Mouse (Mus musculus) v-Abl transformed pro-B cells (cell line): ENCODE data around the gene Klrb1c.

Source experiments
- in situ Hi-C, 2 experiments: fragments of 400-800 bp; cut with MboI; formaldehyde crosslinking; loops; one replicate each; pipeline ENCODE4 v1.15.1; 2025; ENCODE audit not compliant: unreplicated experiment in 2 of 2

Gene Klrb1c

DNA sequence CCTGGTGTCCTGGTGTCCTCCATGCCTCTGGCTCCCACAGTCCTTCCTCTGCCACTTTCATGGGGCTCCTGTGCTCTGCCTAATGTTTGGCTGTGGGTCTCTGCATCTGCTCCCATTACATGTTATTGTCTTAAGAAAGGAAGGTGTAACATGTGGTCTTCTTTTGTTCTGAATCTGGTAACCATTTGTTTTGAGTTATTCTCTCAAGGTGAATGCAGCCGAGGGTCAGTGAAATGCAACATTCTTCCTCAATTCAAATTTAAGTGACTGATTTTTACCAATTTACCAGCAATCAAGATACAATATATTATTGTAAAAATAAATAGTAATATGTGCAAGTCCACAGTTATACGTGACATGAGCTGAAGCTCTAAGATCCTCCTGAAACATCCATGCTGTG is at the start of gene Klrb1c:
Gene Klrb1c, minus strand, starts transcription at position 101 of the 400 bp plus-strand sequence.
- in situ Hi-C loops = no loop called here

DNA sequence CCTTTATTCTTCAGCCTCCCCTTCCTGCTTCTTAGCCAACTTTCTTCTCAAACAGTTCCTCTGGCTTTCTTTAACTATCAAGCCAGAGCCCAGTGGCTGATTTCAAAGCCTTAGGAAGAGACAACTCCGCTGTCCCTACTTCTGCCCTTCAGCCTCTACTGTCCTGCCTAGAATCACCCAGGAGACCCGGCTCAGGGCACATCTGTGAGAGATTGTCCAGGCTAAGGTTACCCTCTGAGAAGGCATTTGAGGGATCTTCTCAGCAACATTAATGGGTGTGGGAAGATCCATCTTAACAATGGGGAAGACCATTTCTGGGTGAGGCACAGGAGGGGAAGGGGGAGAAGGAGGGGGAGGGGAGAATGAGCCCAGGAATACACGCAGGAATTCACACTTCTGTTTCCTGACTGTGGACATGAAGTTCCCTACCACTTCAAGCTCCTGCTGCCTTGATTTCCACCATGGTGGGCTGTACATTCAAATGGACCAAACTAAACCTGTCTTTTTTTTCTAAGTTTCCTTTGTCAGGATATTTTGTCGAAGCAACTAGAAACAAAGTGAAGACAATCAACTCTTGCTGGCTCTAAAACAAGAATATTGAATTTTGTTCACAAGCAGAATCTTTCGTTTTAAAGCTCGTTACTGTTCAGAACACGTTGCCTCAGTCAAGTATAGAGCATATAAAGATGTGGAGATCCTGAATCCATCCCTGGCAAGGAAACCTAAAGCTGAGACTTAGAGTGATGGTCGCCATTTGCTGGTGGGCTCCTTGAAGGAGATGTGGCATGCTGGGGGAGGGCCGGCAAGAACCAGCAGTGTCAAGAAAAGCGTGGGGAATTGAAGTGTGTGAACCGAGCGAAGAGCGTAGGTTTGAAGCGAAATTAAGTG is 48.7 kb upstream of the Klrb1c start:
- in situ Hi-C loops = loop anchor here (5.0 to 25.0 kb wide), 4 partner anchors 235 to 700 kb away; partner anchors contain the start of genes Fkbp4 (in 2 of the 2), Gabarapl1 (in 1 of the 2), Olr1 (in 1 of the 2) and Tmem52b (in 1 of the 2)

DNA sequence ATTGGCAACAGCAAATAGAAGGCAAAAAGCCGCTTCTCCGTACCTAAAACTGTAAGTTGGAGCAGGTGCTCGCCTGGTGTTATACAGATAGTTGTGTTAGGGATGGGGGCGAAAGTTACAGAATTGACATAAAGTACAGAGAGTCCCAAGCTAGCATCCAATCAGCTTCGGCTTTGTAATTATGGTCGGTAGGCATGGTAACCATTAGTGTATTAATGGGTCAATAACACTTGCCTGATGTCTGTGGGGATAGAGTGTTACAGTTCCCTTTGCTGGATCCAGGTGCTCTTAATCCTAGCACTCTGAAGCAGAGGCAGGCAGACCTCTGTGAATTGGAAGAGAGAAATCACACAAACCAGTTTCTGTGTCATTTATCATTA is 47.9 kb upstream of the Klrb1c start:
- in situ Hi-C loops = loop anchor here (5.0 to 25.0 kb wide), 4 partner anchors 235 to 700 kb away; partner anchors contain the start of genes Fkbp4 (in 2 of the 2), Gabarapl1 (in 1 of the 2), Olr1 (in 1 of the 2) and Tmem52b (in 1 of the 2)

DNA sequence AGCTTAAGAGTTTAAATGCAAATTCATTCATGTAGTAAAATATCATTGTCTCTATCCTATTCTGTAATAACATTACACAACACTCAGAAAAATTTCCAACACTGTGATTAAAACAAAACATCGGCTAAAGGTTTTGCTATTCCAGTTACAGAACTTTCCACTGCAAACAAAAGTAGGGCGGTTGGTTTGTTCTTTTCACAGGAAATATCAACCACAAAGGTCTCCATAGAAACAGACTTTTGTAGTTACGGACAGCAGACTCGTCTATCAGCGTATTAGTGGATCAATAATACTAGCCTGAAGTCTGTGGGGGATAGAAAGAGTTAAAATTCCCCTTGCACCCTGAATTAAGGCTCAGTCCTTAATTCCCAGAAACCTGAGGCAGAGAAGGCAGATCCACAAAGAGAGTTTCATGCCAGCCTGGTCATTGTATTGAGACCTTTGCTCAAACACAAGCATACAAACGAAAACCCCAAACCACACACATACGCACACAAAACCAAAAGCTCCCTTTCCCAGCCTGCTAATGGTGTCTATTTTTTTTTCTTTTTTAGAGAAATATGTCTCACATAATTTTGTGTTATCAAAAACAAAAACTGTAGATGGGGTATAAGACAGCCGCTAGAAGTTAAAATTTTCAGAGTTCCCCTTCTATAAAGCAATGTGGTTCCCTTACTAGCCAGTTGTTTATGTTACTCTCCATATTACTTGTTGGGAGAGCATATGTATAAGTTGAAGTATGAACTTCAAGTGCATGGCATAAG is 47.4 kb upstream of the Klrb1c start:
- in situ Hi-C loops = loop anchor here (5.0 to 25.0 kb wide), 4 partner anchors 234 to 701 kb away; partner anchors contain the start of genes Fkbp4 (in 2 of the 2), Gabarapl1 (in 1 of the 2), Olr1 (in 1 of the 2) and Tmem52b (in 1 of the 2)

DNA sequence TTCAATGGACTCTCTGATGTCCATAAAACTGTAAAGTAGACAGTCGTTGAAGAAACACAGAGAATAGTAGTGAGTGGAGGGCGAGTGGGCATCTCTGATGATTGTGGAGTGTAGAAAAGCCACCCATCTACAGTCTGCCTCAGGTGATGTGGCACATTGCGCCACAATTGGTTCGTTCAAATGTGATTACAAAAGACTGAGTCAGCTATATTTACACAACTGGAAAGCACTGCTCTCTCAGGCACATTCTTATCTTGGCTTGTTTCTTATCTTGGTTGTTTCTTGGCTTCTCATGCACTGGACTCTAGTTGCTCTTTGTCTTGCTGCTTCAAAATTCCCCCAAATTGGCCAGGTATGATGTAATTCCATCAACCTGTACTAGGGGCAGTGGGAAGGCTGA is 46.6 kb upstream of the Klrb1c start:
- in situ Hi-C loops = loop anchor here (5.0 to 25.0 kb wide), 4 partner anchors 233 to 702 kb away; partner anchors contain the start of genes Fkbp4 (in 2 of the 2), Gabarapl1 (in 1 of the 2), Olr1 (in 1 of the 2) and Tmem52b (in 1 of the 2)

DNA sequence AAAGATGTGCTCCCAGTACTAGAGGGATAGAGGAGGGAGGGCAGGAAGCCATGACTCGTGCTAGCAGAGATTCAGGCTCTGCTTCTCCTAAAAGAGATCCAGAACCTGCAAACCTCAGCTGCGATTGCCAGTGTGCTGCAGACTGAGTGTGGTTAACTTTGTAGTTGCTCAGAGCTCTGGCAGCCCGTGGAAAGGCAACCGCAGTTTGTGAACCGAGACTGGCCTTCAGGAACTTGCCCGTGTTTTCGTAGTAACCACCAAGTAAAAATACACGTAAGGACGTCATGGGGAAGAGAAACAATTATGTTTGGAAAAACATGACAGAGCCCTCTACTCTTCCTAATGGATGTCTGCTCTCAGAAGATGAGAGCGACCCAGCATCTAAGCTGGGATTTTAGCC is 44.0 kb upstream of the Klrb1c start:
- in situ Hi-C loops = loop anchor here (25.0 kb wide), 3 partner anchors 396 to 704 kb away; partner anchors contain the start of genes Fkbp4 (in 2 of the 2), Gabarapl1 (in 1 of the 2), Olr1 (in 1 of the 2) and Tmem52b (in 1 of the 2)

DNA sequence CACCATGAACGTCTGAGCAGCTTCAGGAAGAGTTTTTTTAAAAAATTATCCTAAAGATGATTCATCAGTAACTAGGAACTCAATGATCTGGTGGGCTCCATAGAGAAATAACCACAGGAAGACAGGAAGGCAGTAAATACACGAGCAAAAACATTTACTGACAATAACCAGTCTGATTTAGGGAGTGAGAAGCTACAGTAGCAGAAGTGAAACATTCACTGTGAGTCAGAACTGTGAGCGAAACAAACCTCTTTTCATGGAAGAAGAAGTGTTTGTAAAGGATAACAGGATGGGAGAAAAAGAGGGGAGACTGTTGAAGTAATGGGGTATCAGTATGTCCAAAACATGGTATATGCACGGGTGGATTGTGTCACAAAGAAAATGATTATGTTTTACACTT is 40.8 kb upstream of the Klrb1c start:
- in situ Hi-C loops = loop anchor here (25.0 kb wide), 3 partner anchors 393 to 707 kb away; partner anchors contain the start of genes Fkbp4 (in 2 of the 2), Gabarapl1 (in 1 of the 2), Olr1 (in 1 of the 2) and Tmem52b (in 1 of the 2)

DNA sequence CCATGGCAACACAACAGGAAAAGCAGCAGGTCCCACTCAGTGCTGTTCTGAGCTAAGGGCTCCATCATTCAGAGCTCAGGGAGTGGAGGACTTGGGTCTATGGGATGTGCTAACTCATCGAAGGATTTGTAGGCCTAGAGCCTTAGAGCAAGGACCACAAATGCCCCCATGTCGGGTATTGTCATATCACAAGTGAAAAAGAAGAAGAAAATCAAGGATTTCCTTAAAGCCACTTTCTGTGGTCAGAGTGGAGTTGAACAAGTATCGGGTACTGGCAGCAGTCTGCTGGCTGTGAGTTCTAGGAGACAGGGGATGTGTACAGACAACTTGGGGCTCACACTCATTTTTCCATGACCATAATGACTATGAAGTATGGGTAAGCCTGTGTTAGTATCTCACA is 37.8 kb upstream of the Klrb1c start:
- in situ Hi-C loops = loop anchor here (25.0 kb wide), 3 partner anchors 389 to 711 kb away; partner anchors contain the start of genes Fkbp4 (in 2 of the 2), Gabarapl1 (in 1 of the 2), Olr1 (in 1 of the 2) and Tmem52b (in 1 of the 2)

DNA sequence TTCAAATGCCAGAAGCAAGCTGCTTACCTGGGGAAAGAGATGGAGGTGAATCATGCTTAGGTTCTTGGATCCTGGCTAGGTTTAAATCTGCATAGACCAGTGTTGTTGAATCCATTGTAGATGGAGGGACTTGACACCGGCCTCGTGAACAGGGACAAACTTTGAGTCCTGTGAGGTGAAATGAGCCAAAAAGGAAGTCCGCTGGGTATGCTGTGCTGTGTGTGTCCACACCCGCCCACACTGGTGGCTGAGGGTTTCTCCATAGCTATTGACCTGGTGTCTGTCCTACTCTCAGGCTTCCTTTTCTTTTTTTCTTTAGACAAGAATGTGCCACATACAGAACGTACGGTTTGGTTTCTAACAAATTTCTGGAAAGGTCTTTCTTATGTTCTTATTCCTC is 37.1 kb upstream of the Klrb1c start, which contains the start of the genes Gm44511 and Klrb1b:
Gene Gm44511, minus strand, starts transcription at position 184 of the 400 bp plus-strand sequence.
Gene Klrb1b, minus strand, starts transcription at position 200 of the 400 bp plus-strand sequence.
- in situ Hi-C loops = loop anchor here (25.0 kb wide), 3 partner anchors 389 to 711 kb away; partner anchors contain the start of genes Fkbp4 (in 2 of the 2), Gabarapl1 (in 1 of the 2), Olr1 (in 1 of the 2) and Tmem52b (in 1 of the 2)

DNA sequence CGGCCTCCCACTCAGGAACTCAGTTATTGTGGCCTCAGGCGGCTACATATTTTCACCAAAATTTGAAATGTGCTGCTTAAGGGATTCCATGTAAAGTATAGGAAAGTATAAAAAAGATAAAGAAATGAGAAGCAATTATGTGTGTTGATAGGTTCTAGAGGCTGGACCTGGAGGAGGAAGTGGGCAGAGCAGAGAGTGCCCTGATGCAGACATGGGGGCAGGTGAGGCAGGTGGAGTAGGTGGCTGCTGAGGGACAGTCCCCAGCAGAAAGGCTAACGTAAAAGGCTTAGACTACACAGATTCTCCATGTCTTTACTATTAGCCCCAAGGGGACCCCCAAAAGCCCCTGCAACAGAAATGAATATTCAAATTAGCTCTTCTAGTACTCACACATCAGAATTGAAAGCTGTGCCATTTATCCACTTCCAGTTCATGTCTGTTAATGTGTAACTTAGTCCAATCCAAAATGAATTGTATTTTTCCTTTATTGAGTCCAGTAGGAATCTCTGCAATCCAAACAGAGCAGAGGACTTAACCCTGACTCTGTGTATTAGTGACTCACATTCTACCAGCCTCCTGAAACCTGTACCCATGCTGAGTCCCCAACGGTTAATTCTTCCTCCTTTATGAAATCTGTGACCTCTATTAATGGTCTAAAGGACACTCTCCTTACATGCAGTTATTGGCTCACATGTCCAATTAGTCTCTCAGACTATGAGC is 29.2 kb upstream of the Klrb1c start:
- in situ Hi-C loops = no loop called here

DNA sequence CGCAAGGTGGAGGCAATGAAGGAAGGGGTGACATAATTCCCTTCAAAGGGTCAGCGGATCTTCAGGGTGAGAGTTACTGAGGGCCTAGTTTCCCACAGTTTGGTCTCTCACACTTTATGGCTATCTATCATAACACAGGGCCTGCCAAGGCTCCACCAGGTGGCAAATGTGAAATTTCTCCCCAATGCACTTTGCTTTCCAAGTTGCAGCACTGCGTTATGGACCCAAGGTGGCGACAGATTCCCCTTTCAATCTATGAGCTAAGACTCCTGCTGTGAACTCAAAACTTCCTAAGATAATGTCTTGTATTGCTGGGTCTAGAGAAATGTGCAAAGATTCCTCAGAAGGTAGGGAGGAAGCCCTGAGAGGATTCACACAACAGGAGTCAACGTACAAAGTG is 19.5 kb upstream of the Klrb1c start:
- in situ Hi-C loops = loop anchor here (5.0 to 10.0 kb wide), 3 partner anchors 444 to 516 kb away; no protein-coding TSS in a partner anchor

DNA sequence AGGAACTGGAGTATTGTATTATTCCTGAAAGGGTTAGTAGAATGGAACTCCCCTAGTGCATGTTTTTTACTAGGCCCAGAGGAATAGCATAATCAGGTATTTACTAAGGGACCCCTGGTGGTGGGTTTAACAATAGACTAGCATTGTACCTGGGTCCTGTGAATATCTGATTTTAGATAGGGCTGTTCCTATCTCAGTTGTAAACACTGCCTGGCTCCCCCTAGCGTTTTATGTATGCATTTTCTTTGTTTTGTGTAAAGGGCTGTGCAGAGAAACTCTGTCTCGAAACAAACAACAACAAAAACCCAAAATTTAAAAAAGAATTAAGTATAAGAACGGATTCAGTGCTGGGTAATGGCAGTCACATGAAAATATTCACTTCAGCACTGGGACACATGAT is 18.0 kb upstream of the Klrb1c start:
- in situ Hi-C loops = loop anchor here (5.0 to 10.0 kb wide), 3 partner anchors 445 to 518 kb away; no protein-coding TSS in a partner anchor

DNA sequence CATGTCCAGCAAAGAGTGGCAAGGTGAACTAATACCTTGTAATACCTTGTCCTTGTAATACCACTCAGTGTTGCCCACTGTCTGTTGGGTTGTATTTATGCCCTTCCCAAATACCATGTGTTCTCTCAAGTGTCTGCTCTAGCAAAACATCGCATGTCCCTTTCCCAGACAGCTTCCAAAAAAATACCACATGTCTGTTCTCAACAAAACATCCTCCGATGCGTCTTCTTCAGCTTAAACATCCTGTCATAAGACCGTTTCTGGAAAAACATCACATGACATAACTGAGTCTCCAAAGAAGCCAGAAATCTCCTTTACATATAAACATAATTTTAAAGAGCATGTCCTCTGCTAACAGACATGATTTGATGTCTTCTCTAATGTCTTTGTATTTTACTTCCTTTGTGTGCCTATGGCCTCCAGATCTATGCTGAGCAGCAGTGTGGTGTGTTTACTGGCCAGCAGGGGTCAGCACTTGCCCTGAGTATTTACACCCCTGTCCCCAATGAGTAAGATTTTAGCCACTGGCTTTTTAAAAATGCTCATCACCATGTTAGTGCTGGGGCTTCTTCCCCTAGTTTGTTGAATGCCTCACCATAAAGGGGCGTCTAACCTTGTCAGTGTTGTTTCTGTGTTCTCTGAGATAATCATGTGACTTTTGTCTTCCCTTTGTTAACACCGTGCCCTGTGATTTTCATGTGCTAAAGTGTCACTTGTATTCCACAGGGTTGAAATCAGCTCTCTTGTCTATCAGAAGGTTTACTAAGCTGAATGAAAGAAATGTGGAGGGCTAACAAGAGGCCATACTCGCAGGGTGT is 16.0 kb upstream of the Klrb1c start:
- in situ Hi-C loops = loop anchor here (5.0 to 10.0 kb wide), 6 partner anchors 37 to 520 kb away; no protein-coding TSS in a partner anchor

DNA sequence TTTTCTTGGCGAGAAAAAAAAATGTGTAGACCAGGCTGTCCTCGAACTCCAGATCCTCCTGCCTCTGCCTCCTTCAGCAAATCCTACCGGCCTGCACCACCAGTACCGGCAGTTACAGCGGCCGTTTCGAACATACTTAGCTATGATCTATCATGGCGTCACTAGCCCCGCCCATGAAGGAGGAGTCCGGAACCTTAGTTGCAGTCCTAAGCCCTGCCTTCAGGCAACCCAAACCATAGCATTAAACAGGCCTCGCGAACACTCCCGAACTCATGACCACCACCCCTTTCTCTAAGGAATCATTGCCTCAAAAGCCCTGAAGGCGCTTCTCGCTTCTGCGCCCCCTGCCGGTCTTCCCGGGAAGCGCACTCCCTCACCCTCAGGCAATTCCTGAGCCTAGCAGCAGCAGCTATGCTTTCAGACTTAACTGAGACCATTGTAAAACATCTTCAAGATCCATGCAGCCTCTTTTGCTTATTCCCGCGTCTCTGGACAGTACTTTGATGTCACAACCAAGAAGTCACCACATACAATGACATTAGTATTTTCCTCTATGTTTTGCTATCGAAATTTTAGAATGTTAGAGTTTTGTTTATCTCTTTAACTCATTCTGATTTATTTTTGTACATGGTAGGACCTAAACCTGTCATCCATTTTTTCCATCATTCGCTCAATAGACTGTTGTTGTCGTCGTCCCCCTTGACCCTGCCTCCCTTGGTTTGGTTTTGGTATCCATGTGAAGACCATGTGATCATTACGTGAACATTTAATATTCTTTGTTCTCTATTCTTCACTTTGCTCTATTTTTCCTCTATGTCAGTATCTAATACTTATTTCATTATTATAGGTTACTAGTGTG is 14.2 kb upstream of the Klrb1c start:
- in situ Hi-C loops = loop anchor here (5.0 to 10.0 kb wide), 4 partner anchors 36 to 522 kb away; no protein-coding TSS in a partner anchor

DNA sequence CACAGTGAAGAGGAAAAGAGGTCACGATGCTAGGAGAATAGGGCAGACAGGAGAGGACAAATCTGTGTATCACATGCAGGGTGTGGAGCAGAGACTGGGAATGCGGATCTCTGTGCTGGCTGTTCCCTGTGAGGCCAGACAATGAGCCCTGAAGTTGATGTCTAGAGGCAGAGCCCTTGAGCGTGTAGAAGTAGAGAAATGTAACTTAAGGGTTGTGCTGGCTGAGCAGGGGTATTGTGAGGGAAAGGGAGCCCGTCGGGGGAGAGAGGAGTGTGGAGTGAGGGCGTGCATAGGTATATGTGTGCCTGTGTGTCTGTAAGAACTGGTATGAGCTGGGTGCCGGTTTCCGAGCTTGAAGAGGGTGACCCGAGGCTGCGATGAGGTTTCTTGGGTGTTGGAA is 13.5 kb upstream of the Klrb1c start:
- in situ Hi-C loops = loop anchor here (5.0 to 10.0 kb wide), 4 partner anchors 35 to 522 kb away; no protein-coding TSS in a partner anchor

DNA sequence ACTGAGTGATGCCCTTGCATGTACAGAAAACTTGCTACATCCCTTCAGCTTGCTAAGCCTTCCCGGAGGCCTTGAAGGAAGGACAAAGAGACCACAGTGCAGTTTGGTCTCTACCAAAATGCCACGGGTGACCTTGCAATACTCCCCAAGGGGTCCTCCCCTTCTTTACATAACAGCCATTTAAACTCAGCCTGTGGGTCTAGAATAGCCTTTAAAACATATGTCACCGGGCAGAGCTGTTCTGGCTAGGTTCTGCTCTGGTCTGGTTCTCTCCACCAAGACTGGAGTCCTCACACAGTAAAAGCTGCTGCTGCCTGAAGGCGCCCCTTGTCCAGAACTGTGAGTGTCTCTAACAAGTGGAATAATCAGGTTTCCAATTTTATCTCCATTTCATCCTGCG is 11.7 kb upstream of the Klrb1c start:
- in situ Hi-C loops = loop anchor here (5.0 to 10.0 kb wide), 4 partner anchors 33 to 524 kb away; no protein-coding TSS in a partner anchor

DNA sequence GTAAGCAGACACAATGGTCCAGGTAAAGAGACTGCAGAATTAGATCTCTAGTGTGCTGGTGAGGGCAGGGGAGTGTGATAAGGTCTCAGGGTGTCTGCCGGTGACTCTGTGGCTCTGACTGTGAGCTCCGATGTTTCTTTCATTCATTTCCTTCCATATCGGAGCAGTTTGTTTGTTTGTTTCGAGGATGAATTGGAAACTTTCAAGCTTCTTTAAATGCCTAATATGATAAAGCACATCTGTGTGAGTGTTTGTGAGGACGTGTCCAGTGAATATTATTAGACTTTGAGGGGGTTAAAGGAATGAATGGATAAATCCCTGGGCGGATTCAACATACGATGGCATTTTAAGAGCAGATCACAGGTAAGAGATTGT is 10.9 kb upstream of the Klrb1c start:
- in situ Hi-C loops = loop anchor here (5.0 to 10.0 kb wide), 4 partner anchors 33 to 525 kb away; no protein-coding TSS in a partner anchor
